Mouse (Mus musculus) liver, embryonic 16.5 days (tissue): ENCODE measurements around the gene Edem2. TPM values are rescaled to one million over a fixed set of nuclear protein-coding genes. Genes with fewer than 3 reads are reported as not detected.
"Not testable (repeated sequence)": the region's sequence is repeated elsewhere in the genome, so short reads cannot be mapped to it uniquely, and the experiment has no call there.

ENCODE experiments used
- ATAC-seq: fragments of 200-750 bp; cut with Nextera tagmentation; 2 replicates; pipeline ENCODE4 v1.8.0; 2017; ENCODE audit warnings: low read depth, mild to moderate bottlenecking, moderate number of reproducible peaks, moderate library complexity
- H3K27ac ChIP-seq: fragments of 300-500 bp; sonication (generic); 2 replicates; pipeline ENCODE4 v1.5.1; 2014; ENCODE audit warnings: mild to moderate bottlenecking, low read length
- H3K27me3 ChIP-seq: fragments of 300-500 bp; sonication (generic); 2 replicates; pipeline ENCODE4 v1.6.1; 2014; ENCODE audit warnings: low read depth, low read length, mixed read lengths; ENCODE audit not compliant: control insufficient read depth, insufficient read depth
- H3K36me3 ChIP-seq: fragments of 300-500 bp; sonication (generic); 2 replicates; pipeline ENCODE4 v1.6.1; 2014; ENCODE audit warnings: mild to moderate bottlenecking; ENCODE audit not compliant: control insufficient read depth, insufficient read depth
- H3K4me1 ChIP-seq: fragments of 300-500 bp; sonication (generic); 2 replicates; pipeline ENCODE4 v1.6.1; 2014; ENCODE audit warnings: low read depth, low read length, mixed read lengths; ENCODE audit not compliant: control insufficient read depth
- H3K4me2 ChIP-seq: fragments of 300-500 bp; sonication (generic); 2 replicates; pipeline ENCODE4 v1.6.1; 2014; ENCODE audit warnings: low read depth, low read length, mixed read lengths
- H3K4me3 ChIP-seq: fragments of 300-500 bp; sonication (generic); 2 replicates; pipeline ENCODE4 v1.5.1; 2014; ENCODE audit warnings: low read depth, mild to moderate bottlenecking, low read length
- H3K9ac ChIP-seq: fragments of 300-500 bp; sonication (generic); 2 replicates; pipeline ENCODE4 v1.6.1; 2014; ENCODE audit warnings: low read depth, low read length
- H3K9me3 ChIP-seq: fragments of 300-500 bp; sonication (generic); replicated peaks from 2 replicates; pipeline ENCODE4 v1.6.1; 2016; ENCODE audit warnings: low read length; ENCODE audit not compliant: control insufficient read depth
- WGBS: fragments of 180-500 bp; shearing (Covaris S2); extraction: QIAGEN DNeasy Blood & Tissue Kit; methylation state at CpG from one replicate; pipeline ENCODE4 v1.1.7; 2014; ENCODE audit not compliant: insufficient replicate concordance; 5-methylcytosine and 5-hydroxymethylcytosine counted together
- polyA plus RNA-seq: library from polyadenylated mRNA; unstranded; fragments of >200 nt; fragmentation: Nextera tagmentation; extraction: Ambion mirVana; gene quantifications from 2 replicates; pipeline ENCODE4 v1.2.1, GENCODE M21; 2015

The Edem2 gene
- polyA plus RNA-seq, 1 experiment from 2014 or later, result 30.3 TPM

DNA sequence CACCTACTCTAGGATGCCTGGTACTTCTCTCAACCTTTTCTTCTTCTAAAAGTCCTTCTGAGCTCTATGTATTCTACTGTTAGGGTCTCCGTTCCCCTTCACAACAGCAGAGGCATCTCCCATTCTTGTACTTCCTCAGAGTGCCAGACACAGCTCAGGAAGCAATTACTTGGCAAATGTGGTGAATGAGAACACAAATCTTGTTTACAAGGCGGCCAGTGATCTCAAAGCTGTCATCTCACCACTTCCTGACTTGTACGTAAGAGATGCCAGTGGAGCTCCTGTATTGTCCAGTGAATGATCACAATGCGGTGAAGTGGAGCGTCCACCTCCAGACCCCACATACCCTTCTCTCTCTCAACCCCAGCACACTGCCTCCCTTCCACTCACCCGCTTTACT lies 4.7 kb downstream of the Edem2 start:
- Histone ChIP-seq H3K36me3 (no peaks in the 10 kb centered on the region), H3K27me3 (no peaks in the 10 kb centered on the region), H3K9ac (no peak overlapping the region), H3K9me3 (no peaks in the 10 kb centered on the region), H3K27ac (no peak overlapping the region), H3K4me2 (no peak overlapping the region), H3K4me1 (peaks cover 13% of the 10 kb centered on the region), H3K4me3 (no peak overlapping the region)
- no peak for ATAC-seq
- 57% methylated on average over 6 of the region's 6 CpGs for WGBS

GRCm38 (mm10) chr2:155724036-155724435 lies 5.2 kb downstream of the Edem2 start:
- 39% methylated on average over 5 of the region's 5 CpGs for WGBS
- Histone ChIP-seq H3K27ac (no peak overlapping the region), H3K9me3 (no peaks in the 10 kb centered on the region), H3K9ac (no peak overlapping the region), H3K4me2 (no peak overlapping the region), H3K4me1 (peaks cover 13% of the 10 kb centered on the region), H3K36me3 (no peaks in the 10 kb centered on the region), H3K27me3 (no peaks in the 10 kb centered on the region), H3K4me3 (no peak overlapping the region)
- ATAC-seq, result no peak

DNA sequence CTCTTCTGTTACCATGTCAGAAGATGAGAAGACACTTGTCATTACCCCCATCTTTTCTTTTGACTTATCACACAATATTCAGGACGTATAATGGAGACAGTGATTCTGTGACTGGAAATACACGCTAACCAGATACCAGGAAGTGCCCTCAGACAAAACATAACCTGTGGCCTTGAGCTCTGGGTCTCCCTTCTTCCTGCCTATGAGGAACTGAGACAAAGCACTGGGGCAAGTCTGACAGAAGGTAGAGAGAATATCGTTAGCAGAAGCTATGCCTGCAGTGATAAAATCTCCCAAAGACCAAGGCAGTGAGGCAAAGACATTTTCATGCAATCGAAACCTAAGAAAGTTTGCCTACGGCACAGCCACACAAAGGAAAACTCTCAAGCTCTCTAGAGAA lies 8.7 kb downstream of the Edem2 start:
- Histone ChIP-seq H3K27me3 (no peaks in the 10 kb centered on the region), H3K9ac (no peak overlapping the region), H3K4me2 (no peak overlapping the region), H3K36me3 (peaks cover 4% of the 10 kb centered on the region; the same call in 1 of the 2 replicates), H3K9me3 (no peaks in the 10 kb centered on the region), H3K27ac (no peak overlapping the region), H3K4me3 (no peak overlapping the region), H3K4me1 (no peaks in the 10 kb centered on the region)
- ATAC-seq, result no peak
- WGBS, result 53% methylated on average over 5 of the region's 5 CpGs

DNA sequence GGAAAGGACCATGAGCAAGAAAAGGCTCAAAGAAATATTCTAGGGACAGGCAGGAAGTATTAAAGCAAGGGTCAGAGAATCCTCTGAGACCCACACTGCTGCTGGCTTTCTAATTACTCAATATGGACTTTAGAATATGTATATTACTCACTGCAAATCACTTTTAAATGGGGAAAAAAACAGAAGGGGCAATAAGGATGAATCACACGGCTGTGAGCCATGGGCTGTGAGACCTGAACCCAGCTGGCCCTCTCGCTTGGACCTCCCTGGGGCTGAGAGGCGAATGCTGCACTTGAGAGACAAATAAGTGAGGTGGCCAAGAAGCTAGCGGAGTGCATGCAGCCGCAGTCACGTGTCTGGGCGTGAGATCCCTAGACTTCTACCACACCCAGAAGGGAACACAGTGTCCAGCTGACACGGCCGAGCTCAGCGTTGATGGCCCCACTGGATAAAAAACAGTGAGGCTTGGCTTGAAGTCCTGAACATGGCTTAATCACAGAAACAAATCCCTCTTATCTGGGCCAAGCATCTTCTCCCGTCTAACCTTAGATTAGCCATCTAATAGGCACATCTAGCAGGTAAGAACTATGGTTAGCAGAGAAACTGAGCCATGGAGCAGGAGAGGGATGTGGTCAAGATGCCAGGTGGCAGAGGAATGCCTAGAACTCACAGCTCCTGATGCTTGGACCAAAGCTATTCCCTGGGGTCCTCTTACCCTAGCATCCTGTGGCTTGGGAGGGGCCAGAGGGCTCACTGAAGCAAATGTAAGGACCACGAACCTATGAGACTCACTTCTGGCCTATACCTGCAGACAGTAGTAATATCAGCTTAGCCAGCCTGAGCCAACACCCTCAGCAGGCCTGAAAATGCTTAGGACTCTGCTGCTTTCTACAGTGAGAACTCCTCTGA lies 11.9 kb downstream of the Edem2 start:
- no peak for ATAC-seq
- Histone ChIP-seq H3K9me3 (no peaks in the 10 kb centered on the region), H3K36me3 (peaks cover 4% of the 10 kb centered on the region; the same call in 1 of the 2 replicates), H3K4me3 (no peak overlapping the region), H3K27ac (no peak overlapping the region), H3K27me3 (no peaks in the 10 kb centered on the region), H3K9ac (no peak overlapping the region), H3K4me1 (no peaks in the 10 kb centered on the region), H3K4me2 (no peak overlapping the region)
- 73% methylated on average over 12 of the region's 12 CpGs for WGBS

- Histone ChIP-seq H3K4me1 (no peaks in the 10 kb centered on the region), H3K9me3 (no peaks in the 10 kb centered on the region), H3K27ac (no peak overlapping the region), H3K36me3 (no peaks in the 10 kb centered on the region; the same call in 1 of the 2 replicates), H3K4me2 (no peak overlapping the region), H3K4me3 (no peak overlapping the region), H3K27me3 (no peaks in the 10 kb centered on the region), H3K9ac (no peak overlapping the region)
- no peak for ATAC-seq
- 56% methylated on average over 11 of the region's 11 CpGs for WGBS
These were observed 18.7 kb downstream of the Edem2 start for GRCm38 (mm10) chr2:155710557-155710956.

DNA sequence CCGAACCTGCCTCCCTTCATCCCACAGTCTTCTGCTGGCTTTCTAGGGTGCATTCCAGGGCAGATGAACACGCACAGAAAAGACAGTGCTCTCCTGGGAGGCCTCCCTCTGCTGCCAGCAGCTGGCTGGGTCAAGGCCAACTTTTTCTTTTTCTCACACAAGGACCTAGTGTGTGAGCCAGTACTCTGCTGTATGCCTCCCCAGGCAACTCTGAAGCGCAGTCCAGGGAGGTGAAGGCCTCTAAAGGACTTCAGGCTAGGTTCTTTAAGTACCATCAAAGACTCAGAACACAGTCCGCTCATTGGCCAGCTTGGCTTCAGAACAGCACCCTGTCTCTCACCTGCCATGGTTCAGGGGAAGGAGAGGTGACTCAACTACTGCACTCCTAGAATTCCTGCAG lies 22.0 kb downstream of the Edem2 start:
- no peaks in the 10 kb centered on the region; the same call in 1 of the 2 replicates for H3K36me3 ChIP-seq
- H3K9me3 ChIP-seq, result no peaks in the 10 kb centered on the region
- H3K9ac ChIP-seq, result no peak overlapping the region
- H3K4me2 ChIP-seq, result no peak overlapping the region
- no peak overlapping the region for H3K27ac ChIP-seq
- H3K27me3 ChIP-seq, result no peaks in the 10 kb centered on the region
- H3K4me3 ChIP-seq, result no peak overlapping the region
- H3K4me1 ChIP-seq, result no peaks in the 10 kb centered on the region
- 73% methylated on average over 4 of the region's 4 CpGs for WGBS
- no peak for ATAC-seq

GRCm38 (mm10) chr2:155703630-155704029 lies 25.6 kb downstream of the Edem2 start:
- no peaks in the 10 kb centered on the region for H3K4me1 ChIP-seq
- no peak overlapping the region for H3K4me2 ChIP-seq
- H3K9me3 ChIP-seq, result no peaks in the 10 kb centered on the region
- H3K27me3 ChIP-seq, result no peaks in the 10 kb centered on the region
- H3K27ac ChIP-seq, result no peak overlapping the region
- ATAC-seq, result no peak
- H3K4me3 ChIP-seq, result no peak overlapping the region
- H3K36me3 ChIP-seq, result no peaks in the 10 kb centered on the region; the same call in 1 of the 2 replicates
- WGBS, result 61% methylated on average over 4 of the region's 4 CpGs
- H3K9ac ChIP-seq, result no peak overlapping the region

DNA sequence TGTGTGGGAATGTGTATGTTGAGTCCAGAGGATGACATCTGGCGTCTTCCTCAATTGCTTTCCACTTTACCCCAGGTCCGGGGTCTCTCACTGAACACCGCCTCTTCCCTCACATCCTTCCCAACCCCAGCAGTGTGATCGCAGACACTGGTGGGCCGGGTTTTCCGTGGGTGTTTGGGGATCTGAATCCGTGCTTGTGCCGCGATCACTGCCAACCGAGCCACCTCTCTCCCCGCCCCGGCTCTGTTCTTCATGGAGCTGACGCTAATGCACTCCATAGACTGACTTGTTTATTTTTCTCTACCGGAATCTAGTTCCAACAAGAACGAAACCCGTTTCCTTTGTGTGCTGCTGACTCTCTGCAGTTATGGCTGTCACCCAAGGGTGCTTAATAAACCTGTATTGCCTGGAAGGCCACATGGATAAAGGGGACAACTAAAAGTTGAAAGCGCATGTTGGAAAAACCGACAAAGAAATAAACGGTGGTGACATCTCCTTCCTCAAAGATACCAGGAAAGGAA lies 27.8 kb downstream of the Edem2 start:
- H3K4me3 ChIP-seq, result no peak overlapping the region
- 82% methylated on average over 19 of the region's 19 CpGs for WGBS
- no peak for ATAC-seq
- H3K9ac ChIP-seq, result no peak overlapping the region
- no peak overlapping the region for H3K27ac ChIP-seq
- H3K9me3 ChIP-seq, result no peaks in the 10 kb centered on the region
- H3K4me2 ChIP-seq, result no peak overlapping the region
- H3K4me1 ChIP-seq, result no peaks in the 10 kb centered on the region
- H3K27me3 ChIP-seq, result no peaks in the 10 kb centered on the region
- H3K36me3 ChIP-seq, result no peaks in the 10 kb centered on the region; the same call in 1 of the 2 replicates

GRCm38 (mm10) chr2:155698443-155698842 lies 30.8 kb downstream of the Edem2 start:
- not testable (repeated sequence) for H3K36me3 ChIP-seq, H3K27ac ChIP-seq, H3K4me2 ChIP-seq, ATAC-seq, H3K27me3 ChIP-seq, H3K9me3 ChIP-seq, H3K9ac ChIP-seq, H3K4me1 ChIP-seq, H3K4me3 ChIP-seq
- WGBS, result 78% methylated on average over 6 of the region's 6 CpGs
